Mouse (Mus musculus): ENCODE measurements around the gene Bglap2. TPM values are rescaled to one million over a fixed set of nuclear protein-coding genes. Genes with fewer than 3 reads are reported as not detected.
"Not testable (repeated sequence)": the region's sequence is repeated elsewhere in the genome, so short reads cannot be mapped to it uniquely, and the experiment has no call there.

Gene Bglap2
- polyA plus RNA-seq (2012; rRNA removed) = 1.6 and 5.5 TPM in 2 replicates

GRCm38 (mm10) chr3:88378599-88378998 is at the start of gene Bglap2:
Gene Bglap2, minus strand, starts transcription at chr3:88378699.
- DNase-seq (ENCODE audit: extremely low spot score in 1 of 2, low spot score in 1 of 2) = not testable (repeated sequence)

GRCm38 (mm10) chr3:88427342-88427905 is 48.9 kb upstream of the Bglap2 start:
- DNase-seq (ENCODE audit: extremely low spot score in 1 of 2, low spot score in 1 of 2) = no peak

GRCm38 (mm10) chr3:88425708-88426420 is 47.4 kb upstream of the Bglap2 start:
- no peak for DNase-seq (ENCODE audit: extremely low spot score in 1 of 2, low spot score in 1 of 2)

GRCm38 (mm10) chr3:88425330-88425689 is 46.8 kb upstream of the Bglap2 start:
- DNase-seq (ENCODE audit: extremely low spot score in 1 of 2, low spot score in 1 of 2) = no peak

GRCm38 (mm10) chr3:88424605-88425329 is 46.3 kb upstream of the Bglap2 start, which contains the start of gene Slc25a44:
Gene Slc25a44, minus strand, starts transcription at chr3:88425139.
- DNase-seq (ENCODE audit: extremely low spot score in 1 of 2, low spot score in 1 of 2) = peak; percentile 96 to 98

GRCm38 (mm10) chr3:88422020-88422720 is 43.7 kb upstream of the Bglap2 start:
- DNase-seq (ENCODE audit: extremely low spot score in 1 of 2, low spot score in 1 of 2) = peak in 1 of 2 experiments; percentile 52

GRCm38 (mm10) chr3:88420771-88421170 is 42.3 kb upstream of the Bglap2 start:
- DNase-seq (ENCODE audit: extremely low spot score in 1 of 2, low spot score in 1 of 2) = no peak

- no peak for DNase-seq (ENCODE audit: extremely low spot score in 1 of 2, low spot score in 1 of 2)
Observed at GRCm38 (mm10) chr3:88418016-88418415, 39.5 kb upstream of the Bglap2 start.

- DNase-seq (ENCODE audit: extremely low spot score in 1 of 2, low spot score in 1 of 2) = no peak
Observed at GRCm38 (mm10) chr3:88415668-88416067, 37.2 kb upstream of the Bglap2 start.

- DNase-seq (ENCODE audit: extremely low spot score in 1 of 2, low spot score in 1 of 2) = no peak
Observed at GRCm38 (mm10) chr3:88412636-88413035, 34.1 kb upstream of the Bglap2 start.

- no peak for DNase-seq (ENCODE audit: extremely low spot score in 1 of 2, low spot score in 1 of 2)
Observed at GRCm38 (mm10) chr3:88411681-88412080, 33.2 kb upstream of the Bglap2 start.

- no peak for DNase-seq (ENCODE audit: extremely low spot score in 1 of 2, low spot score in 1 of 2)
Observed at GRCm38 (mm10) chr3:88410645-88411031, 32.1 kb upstream of the Bglap2 start.

- DNase-seq (ENCODE audit: extremely low spot score in 1 of 2, low spot score in 1 of 2) = peak; percentile 84 to 89
Observed at GRCm38 (mm10) chr3:88409741-88410644, 31.5 kb upstream of the Bglap2 start, which contains the start of gene Pmf1. Gene Pmf1, minus strand, starts transcription at chr3:88410331.

GRCm38 (mm10) chr3:88408953-88409352 is 30.5 kb upstream of the Bglap2 start:
- no peak for DNase-seq (ENCODE audit: extremely low spot score in 1 of 2, low spot score in 1 of 2)

GRCm38 (mm10) chr3:88407529-88407928 is 29.0 kb upstream of the Bglap2 start:
- DNase-seq (ENCODE audit: extremely low spot score in 1 of 2, low spot score in 1 of 2) = no peak

- peak; percentile 52 to 87 for DNase-seq (ENCODE audit: extremely low spot score in 1 of 2, low spot score in 1 of 2)
Observed at GRCm38 (mm10) chr3:88407090-88407489, 28.6 kb upstream of the Bglap2 start.

- DNase-seq (ENCODE audit: extremely low spot score in 1 of 2, low spot score in 1 of 2) = no peak
Observed at GRCm38 (mm10) chr3:88403522-88404230, 25.2 kb upstream of the Bglap2 start.

- no peak for DNase-seq (ENCODE audit: extremely low spot score in 1 of 2, low spot score in 1 of 2)
Observed at GRCm38 (mm10) chr3:88398666-88399065, 20.2 kb upstream of the Bglap2 start.

- no peak for DNase-seq (ENCODE audit: extremely low spot score in 1 of 2, low spot score in 1 of 2)
Observed at GRCm38 (mm10) chr3:88395742-88396141, 17.2 kb upstream of the Bglap2 start.

All from frontal cortex, adult 2 months (tissue).